Mouse (Mus musculus): ENCODE results near the gene Mfsd6. TPM values are rescaled to one million over a fixed set of nuclear protein-coding genes. Genes with fewer than 3 reads are reported as not detected.
A peak's percentile ranks its signal among the peaks of the same experiment; 100 is the strongest.

Mfsd6 gene
- 0.94 and 1.1 TPM in 2 replicates for polyA plus RNA-seq (2015; fragmentation: Nextera tagmentation; extraction: Ambion mirVana)

DNA sequence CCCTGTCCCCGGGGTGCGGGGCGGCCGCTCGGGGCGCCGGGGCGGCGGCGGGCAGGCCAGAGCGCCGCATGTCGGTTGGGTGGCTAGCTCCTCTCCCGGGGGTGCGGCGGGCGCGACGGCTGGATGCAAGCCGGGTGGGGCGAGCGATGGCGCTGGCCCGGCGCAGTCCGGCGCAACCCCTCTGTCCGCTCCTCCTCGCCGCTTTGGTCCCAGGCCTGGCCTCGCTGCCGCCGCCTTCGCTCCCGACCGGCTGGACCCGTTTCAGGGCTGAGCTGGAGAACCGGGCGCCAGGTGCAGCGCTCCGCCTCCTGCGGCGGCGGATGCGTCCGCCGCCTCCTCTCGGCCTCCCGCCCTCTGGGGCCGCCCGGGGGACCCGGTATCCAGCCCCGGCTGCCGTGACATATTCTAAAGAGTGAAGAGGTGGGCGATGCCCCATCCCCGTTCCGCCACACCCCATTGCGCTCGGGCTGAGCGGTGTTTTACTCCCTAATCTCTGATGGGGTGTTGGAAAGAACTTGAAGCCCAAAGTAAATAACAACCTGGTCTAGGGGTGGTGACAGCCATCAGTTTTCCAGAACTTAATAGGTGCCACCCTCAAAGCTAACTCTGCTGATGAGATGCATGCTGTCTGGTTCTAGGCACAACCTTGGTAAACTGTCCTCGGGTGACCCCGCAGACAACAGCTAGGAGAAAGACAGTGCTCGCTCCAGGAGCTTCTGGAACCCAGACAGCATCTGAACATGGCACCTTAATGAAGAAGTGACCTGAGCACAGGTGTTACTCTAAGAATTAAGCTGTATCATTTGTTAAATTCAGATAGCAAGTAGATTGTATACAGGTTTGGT is at the start of gene Mfsd6:
Gene Mfsd6, minus strand, starts transcription at position 407 of the 845 bp plus-strand sequence.
- WGBS (ENCODE audit: insufficient replicate concordance), result 3% methylated on average over 41 of the region's 63 CpGs
- peak within 1 kb of the TSS; percentile 3; the same call in 1 of the 2 replicates for H3K27ac ChIP-seq (ENCODE audit: low read depth)

DNA sequence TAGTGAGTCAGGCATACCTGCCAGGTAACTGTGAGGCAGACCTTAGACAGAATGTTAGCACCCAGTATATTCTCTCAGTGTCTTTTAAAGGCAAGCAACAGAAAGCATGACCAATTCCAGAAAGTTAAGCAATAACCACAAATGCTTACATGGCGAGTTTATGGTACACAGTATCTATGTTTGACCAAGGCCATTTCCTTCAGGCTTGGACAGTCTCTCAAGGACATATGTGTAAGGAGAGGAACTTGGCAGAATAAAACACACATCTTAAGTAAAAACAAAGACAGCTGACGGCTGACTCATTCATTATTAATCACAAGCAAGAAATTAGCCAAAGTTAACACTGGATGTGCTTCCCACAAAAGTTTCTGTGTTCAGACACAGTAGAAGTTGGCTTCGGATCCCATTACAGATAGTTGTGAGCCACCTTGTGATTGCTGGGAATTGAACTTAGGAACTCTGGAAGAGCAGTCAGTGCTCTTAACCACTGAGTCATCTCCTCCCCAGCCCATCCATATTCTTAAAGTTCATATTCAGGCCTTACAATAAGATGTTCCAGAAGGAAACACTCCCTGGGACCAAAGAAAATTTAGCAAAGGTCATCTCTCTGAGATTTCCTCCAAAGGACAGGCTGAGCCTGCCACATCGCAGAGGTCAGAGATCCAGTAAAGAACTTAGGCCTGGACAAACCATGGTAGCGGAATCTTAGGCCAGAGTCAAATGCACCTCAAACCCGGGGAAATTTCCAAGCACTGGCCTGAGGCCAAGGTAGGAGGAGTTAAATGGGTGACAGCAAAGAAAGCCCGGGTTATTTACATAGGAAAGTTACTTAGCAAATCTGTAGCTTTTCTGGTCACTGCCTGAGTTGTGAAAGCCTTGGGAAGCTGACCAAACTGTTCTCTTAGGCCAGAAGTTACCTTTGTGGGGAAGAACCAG is 38.2 kb upstream of the Mfsd6 start:
- Histone ChIP-seq H3K4me3 (ENCODE audit: low read depth, low read length) (no peak overlapping the region), H3K9me3 (ENCODE audit: low read length) (no peaks in the 10 kb centered on the region), H3K27ac (ENCODE audit: low read depth) (peak overlapping the region; percentile 34), H3K4me2 (ENCODE audit: low read depth, low read length) (no peak overlapping the region), H3K4me1 (ENCODE audit: insufficient read depth) (peaks cover 6% of the 10 kb centered on the region; the same call in 1 of the 2 replicates), H3K36me3 (replicated peaks; ENCODE audit: insufficient read depth, low read length) (no peaks in the 10 kb centered on the region), H3K27me3 (ENCODE audit: insufficient read depth, low read length) (no peaks in the 10 kb centered on the region), H3K9ac (replicated peaks) (no peak overlapping the region)
- TF ChIP-seq CTCF (IDR thresholded peaks at IDR 0.05; ENCODE audit: low read depth) (no peak), EP300 (IDR thresholded peaks at IDR 0.05; ENCODE audit: low read depth) (peak; percentile 40; the same call in 1 of the 2 replicates)
- ATAC-seq, result peak; percentile 75
- WGBS (ENCODE audit: insufficient replicate concordance), result 51% methylated on average over 7 of the region's 7 CpGs
- DNase-seq, result peak; percentile 47

More for the DNA sequence above, at the start of gene Mfsd6:
- Histone ChIP-seq H3K4me2 (ENCODE audit: low read depth, low read length) (peak within 1 kb of the TSS; percentile 78), H3K9ac (replicated peaks) (peak within 1 kb of the TSS; percentile 62), H3K27me3 (ENCODE audit: insufficient read depth, low read length) (no peaks in the 10 kb centered on the region), H3K4me1 (ENCODE audit: insufficient read depth) (peaks cover 8% of the 10 kb centered on the region), H3K4me3 (ENCODE audit: low read depth, low read length) (peak within 1 kb of the TSS; percentile 79), H3K36me3 (replicated peaks; ENCODE audit: insufficient read depth, low read length) (no peaks in the 10 kb centered on the region), H3K9me3 (ENCODE audit: low read length) (no peaks in the 10 kb centered on the region)
- DNase-seq, result peak; percentile 52
- peak; percentile 74 for ATAC-seq
- TF ChIP-seq EP300 (IDR thresholded peaks at IDR 0.05; ENCODE audit: low read depth), result no peak

DNA sequence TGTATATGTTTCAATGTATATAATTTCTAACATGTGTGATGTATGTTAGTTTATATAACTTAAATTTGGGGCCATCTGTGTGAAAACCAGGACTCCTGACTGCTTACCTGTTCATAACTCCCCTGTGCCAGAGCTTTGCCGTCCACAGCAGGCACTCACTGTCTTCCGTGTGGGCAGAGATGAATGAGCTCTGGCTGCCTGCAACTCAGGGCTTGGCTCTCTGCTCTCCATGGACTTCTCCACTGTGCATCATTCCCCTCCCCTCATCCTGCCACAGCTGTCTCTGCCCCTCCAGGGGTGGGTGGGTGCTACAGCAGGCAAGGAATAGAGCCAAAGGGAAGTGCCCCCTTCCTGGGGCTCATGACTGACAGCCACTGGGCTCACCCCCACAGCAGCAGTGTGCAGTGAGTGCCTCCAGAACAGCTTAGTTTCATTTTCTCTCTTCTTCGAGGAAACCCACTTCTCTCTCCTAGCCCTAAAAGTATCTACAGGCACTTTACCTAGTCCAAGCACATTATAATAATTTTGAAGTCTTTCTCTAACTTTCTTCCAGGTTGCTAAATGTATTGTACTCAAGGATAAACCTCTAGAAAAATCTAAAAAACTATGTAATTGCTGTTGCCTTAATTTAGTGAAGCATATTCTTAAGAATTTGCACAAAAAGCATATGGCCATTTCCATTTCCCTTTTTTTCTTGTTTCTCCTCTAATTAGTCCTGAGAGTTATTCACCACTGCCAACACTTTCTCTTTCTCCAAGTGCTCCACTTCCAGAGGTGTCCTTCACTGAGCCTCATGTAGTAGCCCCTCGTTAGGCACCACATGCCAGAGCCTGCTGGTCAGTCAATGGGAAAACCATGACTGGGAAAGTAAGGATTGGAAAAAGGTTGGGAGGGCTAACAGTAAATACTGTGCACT is 36.9 kb upstream of the Mfsd6 start:
- peak overlapping the region; percentile 39 for H3K27ac ChIP-seq (ENCODE audit: low read depth)
- peaks cover 6% of the 10 kb centered on the region; the same call in 1 of the 2 replicates for H3K4me1 ChIP-seq (ENCODE audit: insufficient read depth)
- 0 out of 2 replicates have a peak, but pooled peaks have one; percentile 13 for ATAC-seq
- H3K4me3 ChIP-seq (ENCODE audit: low read depth, low read length), result 0 out of 2 replicates have a peak overlapping the region, but pooled peaks have one; percentile 15
- H3K36me3 ChIP-seq (replicated peaks; ENCODE audit: insufficient read depth, low read length), result no peaks in the 10 kb centered on the region
- no peaks in the 10 kb centered on the region for H3K27me3 ChIP-seq (ENCODE audit: insufficient read depth, low read length)
- H3K9ac ChIP-seq (replicated peaks), result no peak overlapping the region
- WGBS (ENCODE audit: insufficient replicate concordance), result 45% methylated on average over 4 of the region's 4 CpGs
- peak overlapping the region; percentile 64 for H3K4me2 ChIP-seq (ENCODE audit: low read depth, low read length)
- TF ChIP-seq EP300 (IDR thresholded peaks at IDR 0.05; ENCODE audit: low read depth) (no peak), CTCF (IDR thresholded peaks at IDR 0.05; ENCODE audit: low read depth) (no peak)
- no peaks in the 10 kb centered on the region for H3K9me3 ChIP-seq (ENCODE audit: low read length)
- peak; percentile 21 for DNase-seq

DNA sequence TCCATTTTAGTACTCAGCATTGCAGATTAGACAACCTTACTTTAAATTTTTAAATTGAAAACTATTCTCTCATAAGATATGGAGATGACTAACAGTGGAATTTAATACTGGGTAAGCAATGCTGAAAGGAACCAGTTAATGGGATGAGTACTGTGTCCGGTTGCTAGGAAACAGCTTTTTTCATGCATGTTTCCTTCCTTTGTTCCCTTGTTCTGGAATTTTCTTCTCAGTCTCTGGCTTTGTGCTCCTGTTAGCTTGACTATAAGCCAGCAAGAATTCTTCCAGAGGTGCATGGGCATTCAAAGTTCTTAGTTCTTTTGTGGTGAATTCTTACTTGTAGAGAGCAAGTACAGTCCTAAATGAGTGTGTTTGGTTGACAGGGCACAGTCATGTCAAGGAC is 30.9 kb upstream of the Mfsd6 start:
- no peak overlapping the region for H3K4me3 ChIP-seq (ENCODE audit: low read depth, low read length)
- no peaks in the 10 kb centered on the region for H3K36me3 ChIP-seq (replicated peaks; ENCODE audit: insufficient read depth, low read length)
- H3K27ac ChIP-seq (ENCODE audit: low read depth), result no peak overlapping the region
- DNase-seq (no peak), ATAC-seq (no peak)
- no peaks in the 10 kb centered on the region for H3K4me1 ChIP-seq (ENCODE audit: insufficient read depth)
- TF ChIP-seq EP300 (IDR thresholded peaks at IDR 0.05; ENCODE audit: low read depth), result no peak
- TF ChIP-seq CTCF (IDR thresholded peaks at IDR 0.05; ENCODE audit: low read depth), result no peak
- 80% methylated on average over 1 of the region's 1 CpGs for WGBS (ENCODE audit: insufficient replicate concordance)
- no peaks in the 10 kb centered on the region for H3K27me3 ChIP-seq (ENCODE audit: insufficient read depth, low read length)
- no peaks in the 10 kb centered on the region for H3K9me3 ChIP-seq (ENCODE audit: low read length)
- no peak overlapping the region for H3K9ac ChIP-seq (replicated peaks)
- no peak overlapping the region for H3K4me2 ChIP-seq (ENCODE audit: low read depth, low read length)

DNA sequence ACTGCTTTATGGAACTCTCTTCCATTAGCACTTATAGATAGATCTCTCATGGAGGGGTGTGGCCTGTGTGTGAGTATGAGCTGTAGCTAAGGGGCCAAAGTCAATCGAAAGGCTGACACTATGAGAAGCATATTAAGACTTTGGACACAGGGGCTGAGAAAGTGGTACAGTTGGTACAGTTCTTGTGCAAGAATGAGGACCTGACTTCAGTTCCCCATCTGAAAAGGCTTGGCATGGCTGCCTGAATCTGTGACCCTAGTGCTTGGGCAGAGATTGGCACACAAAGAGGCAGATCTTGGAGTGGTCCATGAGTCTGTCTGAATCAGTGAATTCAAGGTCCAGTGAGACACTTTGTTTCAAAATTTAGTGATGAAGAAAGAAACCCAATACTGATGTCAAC is 27.1 kb upstream of the Mfsd6 start:
- WGBS (ENCODE audit: insufficient replicate concordance), result 79% methylated on average over 1 of the region's 1 CpGs
- Histone ChIP-seq H3K27ac (ENCODE audit: low read depth) (no peak overlapping the region), H3K4me2 (ENCODE audit: low read depth, low read length) (no peak overlapping the region), H3K27me3 (ENCODE audit: insufficient read depth, low read length) (no peaks in the 10 kb centered on the region), H3K4me1 (ENCODE audit: insufficient read depth) (no peaks in the 10 kb centered on the region), H3K36me3 (replicated peaks; ENCODE audit: insufficient read depth, low read length) (no peaks in the 10 kb centered on the region), H3K4me3 (ENCODE audit: low read depth, low read length) (no peak overlapping the region), H3K9me3 (ENCODE audit: low read length) (no peaks in the 10 kb centered on the region), H3K9ac (replicated peaks) (no peak overlapping the region)
- DNase-seq (no peak), ATAC-seq (no peak)
- TF ChIP-seq EP300 (IDR thresholded peaks at IDR 0.05; ENCODE audit: low read depth) (no peak), CTCF (IDR thresholded peaks at IDR 0.05; ENCODE audit: low read depth) (no peak)
